Mouse (Mus musculus): ENCODE measurements around the gene Lin7a. TPM values are rescaled to one million over a fixed set of nuclear protein-coding genes. Genes with fewer than 3 reads are reported as not detected.

Gene Lin7a
- polyA plus RNA-seq, 1 experiment from 2014 or later = 2.0 TPM

DNA sequence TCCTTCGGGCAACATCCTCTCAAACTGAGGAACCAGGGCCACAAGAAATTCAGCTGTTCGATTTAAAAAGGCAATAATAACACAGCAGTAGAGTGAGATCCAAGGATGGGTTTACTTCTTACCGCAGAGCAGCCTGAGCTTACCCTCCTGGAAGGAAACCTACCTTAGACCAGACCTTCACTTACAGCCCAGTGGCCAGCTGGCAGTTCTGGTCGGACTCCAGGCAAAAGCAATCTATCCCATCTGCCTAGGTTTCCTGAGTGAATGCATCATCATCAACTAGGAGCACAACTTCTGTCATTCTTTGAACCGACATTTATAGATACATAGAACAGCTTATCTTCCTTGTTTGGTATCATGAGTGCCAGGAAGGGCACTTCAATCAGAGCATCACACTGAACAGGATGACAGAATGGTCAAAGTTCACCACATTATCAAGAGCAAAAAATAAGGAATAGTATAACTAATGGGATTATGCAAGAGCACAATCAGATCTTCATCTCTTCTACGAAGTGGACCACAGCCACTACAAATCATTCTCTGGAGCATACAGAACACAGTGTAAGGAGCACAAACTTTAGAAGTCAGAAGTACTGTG lies 87.1 kb downstream of the Lin7a start:
- no peak overlapping the region for H3K27ac ChIP-seq (ENCODE audit: low read length)
- no peaks in the 10 kb centered on the region for H3K4me1 ChIP-seq (ENCODE audit: control insufficient read depth, insufficient read depth, low read length)
- ATAC-seq (replicated peaks; ENCODE audit: extremely low read depth, insufficient read depth, low FRiP score) = no peak
- H3K9ac ChIP-seq (ENCODE audit: low read length) = no peak overlapping the region
- H3K27me3 ChIP-seq (ENCODE audit: control insufficient read depth, insufficient read depth, low read length) = no peaks in the 10 kb centered on the region
- no peaks in the 10 kb centered on the region for H3K9me3 ChIP-seq (replicated peaks; ENCODE audit: control insufficient read depth, low read length)
- no peaks in the 10 kb centered on the region for H3K36me3 ChIP-seq (ENCODE audit: control insufficient read depth, insufficient read depth)
- no peak overlapping the region for H3K4me3 ChIP-seq (ENCODE audit: low read length)
- no peak overlapping the region for H3K4me2 ChIP-seq (ENCODE audit: low read depth, low read length)
- 73% methylated on average over 6 of the region's 6 CpGs for WGBS

DNA sequence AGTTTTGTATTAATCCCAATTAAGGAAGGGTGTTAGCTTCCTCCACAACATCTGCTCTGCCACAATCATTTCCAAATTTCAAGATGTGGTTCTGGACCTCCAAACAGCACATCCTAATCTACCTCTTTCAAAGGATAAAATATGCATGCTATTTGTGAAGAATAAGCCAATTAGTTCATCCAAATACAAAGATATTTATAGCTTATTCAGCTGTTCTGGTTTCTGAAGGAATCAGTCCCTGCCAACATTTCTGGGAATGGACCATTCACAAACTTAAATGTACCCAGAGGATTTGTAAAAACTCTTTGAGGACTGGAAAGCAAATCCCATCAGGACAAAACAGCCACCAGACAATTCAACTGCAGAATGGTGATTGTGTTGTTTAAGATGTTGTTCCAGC lies 87.8 kb downstream of the Lin7a start:
- no peak overlapping the region for H3K4me3 ChIP-seq (ENCODE audit: low read length)
- no peak overlapping the region for H3K27ac ChIP-seq (ENCODE audit: low read length)
- H3K9me3 ChIP-seq (replicated peaks; ENCODE audit: control insufficient read depth, low read length) = no peaks in the 10 kb centered on the region
- H3K4me2 ChIP-seq (ENCODE audit: low read depth, low read length) = no peak overlapping the region
- no peaks in the 10 kb centered on the region for H3K27me3 ChIP-seq (ENCODE audit: control insufficient read depth, insufficient read depth, low read length)
- H3K36me3 ChIP-seq (ENCODE audit: control insufficient read depth, insufficient read depth) = no peaks in the 10 kb centered on the region
- ATAC-seq (replicated peaks; ENCODE audit: extremely low read depth, insufficient read depth, low FRiP score) = no peak
- H3K9ac ChIP-seq (ENCODE audit: low read length) = no peak overlapping the region
- no peaks in the 10 kb centered on the region for H3K4me1 ChIP-seq (ENCODE audit: control insufficient read depth, insufficient read depth, low read length)

DNA sequence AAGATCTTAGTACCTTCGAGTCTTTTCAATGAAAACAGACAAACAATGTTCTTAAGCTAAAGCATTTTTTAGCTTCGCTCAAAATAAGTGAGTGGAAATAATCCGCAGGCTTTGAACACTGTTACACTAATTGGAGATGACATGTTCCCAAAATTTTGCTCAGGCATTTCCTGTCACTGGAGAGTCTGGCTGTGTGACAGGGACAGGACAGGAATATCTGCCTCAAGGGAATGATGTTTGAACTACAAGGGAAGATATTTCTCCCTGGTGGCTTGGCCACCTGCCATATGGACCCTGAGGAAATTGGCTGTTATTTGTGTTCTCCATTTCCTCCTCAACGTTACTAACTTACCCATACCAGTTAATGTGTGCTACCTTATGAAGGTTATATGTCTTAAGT lies 90.1 kb downstream of the Lin7a start:
- WGBS = 42% methylated on average over 4 of the region's 4 CpGs
- H3K27ac ChIP-seq (ENCODE audit: low read length) = no peak overlapping the region

DNA sequence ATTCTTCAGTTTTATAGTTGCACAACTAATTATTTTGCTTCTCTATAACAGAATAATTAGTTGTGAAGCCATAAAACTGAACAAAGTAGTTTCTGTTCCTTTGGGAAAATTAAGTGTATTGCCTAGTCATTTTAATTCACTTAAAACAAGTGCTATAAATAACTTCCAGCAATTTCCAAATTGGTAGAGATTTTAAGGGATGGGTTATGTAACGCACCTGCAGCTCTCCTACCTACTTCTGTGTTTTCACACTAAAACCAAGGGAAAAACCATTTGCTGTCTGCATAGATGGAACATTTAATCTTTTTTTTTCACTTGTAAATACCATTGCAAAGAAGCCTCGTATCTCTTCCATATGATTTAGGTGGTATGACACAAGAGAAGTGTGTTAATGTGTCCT lies 90.5 kb downstream of the Lin7a start:
- no peak overlapping the region for H3K9ac ChIP-seq (ENCODE audit: low read length)
- H3K4me3 ChIP-seq (ENCODE audit: low read length) = no peak overlapping the region
- no peak overlapping the region for H3K4me2 ChIP-seq (ENCODE audit: low read depth, low read length)
- H3K36me3 ChIP-seq (ENCODE audit: control insufficient read depth, insufficient read depth) = no peaks in the 10 kb centered on the region
- WGBS = 81% methylated on average over 2 of the region's 2 CpGs
- ATAC-seq (replicated peaks; ENCODE audit: extremely low read depth, insufficient read depth, low FRiP score) = no peak
- H3K9me3 ChIP-seq (replicated peaks; ENCODE audit: control insufficient read depth, low read length) = no peaks in the 10 kb centered on the region
- H3K27ac ChIP-seq (ENCODE audit: low read length) = no peak overlapping the region
- H3K27me3 ChIP-seq (ENCODE audit: control insufficient read depth, insufficient read depth, low read length) = no peaks in the 10 kb centered on the region
- no peaks in the 10 kb centered on the region for H3K4me1 ChIP-seq (ENCODE audit: control insufficient read depth, insufficient read depth, low read length)

More for the DNA sequence above, 90.1 kb downstream of the Lin7a start:
- no peak for ATAC-seq (replicated peaks; ENCODE audit: extremely low read depth, insufficient read depth, low FRiP score)
- no peaks in the 10 kb centered on the region for H3K36me3 ChIP-seq (ENCODE audit: control insufficient read depth, insufficient read depth)
- no peaks in the 10 kb centered on the region for H3K27me3 ChIP-seq (ENCODE audit: control insufficient read depth, insufficient read depth, low read length)
- no peaks in the 10 kb centered on the region for H3K9me3 ChIP-seq (replicated peaks; ENCODE audit: control insufficient read depth, low read length)
- H3K4me3 ChIP-seq (ENCODE audit: low read length) = no peak overlapping the region
- H3K4me1 ChIP-seq (ENCODE audit: control insufficient read depth, insufficient read depth, low read length) = no peaks in the 10 kb centered on the region
- no peak overlapping the region for H3K9ac ChIP-seq (ENCODE audit: low read length)
- no peak overlapping the region for H3K4me2 ChIP-seq (ENCODE audit: low read depth, low read length)

DNA sequence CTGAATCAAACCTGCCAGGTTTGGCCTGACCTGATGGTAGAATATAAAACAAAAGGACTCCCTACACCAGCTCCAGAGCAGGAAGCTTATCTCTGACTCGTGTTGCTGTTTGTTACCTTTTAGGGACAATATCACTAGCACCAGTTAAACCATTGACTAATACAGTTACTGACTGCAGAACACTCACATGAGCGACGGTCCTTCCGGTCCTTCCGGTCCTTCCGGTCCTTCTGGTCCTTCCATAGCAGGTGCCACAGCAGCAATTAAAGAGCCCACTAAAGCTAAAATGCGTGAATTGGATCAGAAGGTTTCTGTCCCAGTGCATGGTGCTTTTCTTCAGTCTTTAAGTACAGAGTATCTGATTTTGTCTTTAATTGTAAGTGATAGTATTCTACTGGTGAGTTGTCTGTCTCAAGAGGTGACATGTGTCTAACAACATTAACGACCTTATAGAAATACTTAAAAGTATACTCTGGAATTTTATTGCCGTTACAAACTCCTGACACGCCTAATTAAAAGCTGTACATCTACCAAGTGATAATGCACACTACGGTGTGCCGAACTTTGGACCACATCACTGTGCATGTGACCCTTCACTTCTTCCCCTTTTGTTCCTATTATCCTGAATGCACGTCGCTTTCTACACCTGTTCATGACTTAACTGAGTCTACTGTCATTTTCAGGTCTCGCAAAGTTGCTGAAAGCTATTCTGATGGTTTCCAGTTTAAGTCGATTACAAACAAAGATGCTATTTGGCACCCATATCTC lies 91.7 kb downstream of the Lin7a start:
- ATAC-seq (replicated peaks; ENCODE audit: extremely low read depth, insufficient read depth, low FRiP score) = no peak
- Histone ChIP-seq H3K4me3 (ENCODE audit: low read length) (no peak overlapping the region), H3K9ac (ENCODE audit: low read length) (no peak overlapping the region), H3K9me3 (replicated peaks; ENCODE audit: control insufficient read depth, low read length) (no peaks in the 10 kb centered on the region), H3K27ac (ENCODE audit: low read length) (no peak overlapping the region), H3K27me3 (ENCODE audit: control insufficient read depth, insufficient read depth, low read length) (no peaks in the 10 kb centered on the region), H3K36me3 (ENCODE audit: control insufficient read depth, insufficient read depth) (no peaks in the 10 kb centered on the region), H3K4me1 (ENCODE audit: control insufficient read depth, insufficient read depth, low read length) (no peaks in the 10 kb centered on the region), H3K4me2 (ENCODE audit: low read depth, low read length) (no peak overlapping the region)
- WGBS = 81% methylated on average over 16 of the region's 16 CpGs

DNA sequence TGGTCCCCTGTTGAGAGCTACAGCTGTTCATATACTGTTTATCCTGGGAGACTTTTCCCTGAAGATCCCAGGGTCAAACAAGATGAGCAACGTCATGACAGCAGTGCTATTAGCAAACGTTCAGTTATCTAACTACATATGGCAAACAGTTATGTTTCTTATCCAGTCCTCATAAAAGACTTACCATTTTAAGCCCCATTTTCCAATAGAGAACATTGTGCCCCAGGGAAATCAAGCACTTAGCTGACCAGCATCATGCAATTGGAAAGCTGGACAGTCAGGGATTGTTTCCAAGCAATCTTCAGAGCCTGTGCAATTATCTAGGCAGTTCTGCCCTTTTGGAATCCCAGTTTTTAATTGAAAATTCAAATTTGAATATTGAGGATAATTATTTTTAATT lies 105.7 kb downstream of the Lin7a start:
- no peaks in the 10 kb centered on the region for H3K4me1 ChIP-seq (ENCODE audit: control insufficient read depth, insufficient read depth, low read length)
- no peaks in the 10 kb centered on the region for H3K9me3 ChIP-seq (replicated peaks; ENCODE audit: control insufficient read depth, low read length)
- WGBS = 38% methylated on average over 2 of the region's 2 CpGs
- no peak for ATAC-seq (replicated peaks; ENCODE audit: extremely low read depth, insufficient read depth, low FRiP score)
- no peak overlapping the region for H3K9ac ChIP-seq (ENCODE audit: low read length)
- no peak overlapping the region for H3K27ac ChIP-seq (ENCODE audit: low read length)
- no peaks in the 10 kb centered on the region for H3K27me3 ChIP-seq (ENCODE audit: control insufficient read depth, insufficient read depth, low read length)
- no peak overlapping the region for H3K4me2 ChIP-seq (ENCODE audit: low read depth, low read length)
- H3K4me3 ChIP-seq (ENCODE audit: low read length) = no peak overlapping the region
- H3K36me3 ChIP-seq (ENCODE audit: control insufficient read depth, insufficient read depth) = no peaks in the 10 kb centered on the region

DNA sequence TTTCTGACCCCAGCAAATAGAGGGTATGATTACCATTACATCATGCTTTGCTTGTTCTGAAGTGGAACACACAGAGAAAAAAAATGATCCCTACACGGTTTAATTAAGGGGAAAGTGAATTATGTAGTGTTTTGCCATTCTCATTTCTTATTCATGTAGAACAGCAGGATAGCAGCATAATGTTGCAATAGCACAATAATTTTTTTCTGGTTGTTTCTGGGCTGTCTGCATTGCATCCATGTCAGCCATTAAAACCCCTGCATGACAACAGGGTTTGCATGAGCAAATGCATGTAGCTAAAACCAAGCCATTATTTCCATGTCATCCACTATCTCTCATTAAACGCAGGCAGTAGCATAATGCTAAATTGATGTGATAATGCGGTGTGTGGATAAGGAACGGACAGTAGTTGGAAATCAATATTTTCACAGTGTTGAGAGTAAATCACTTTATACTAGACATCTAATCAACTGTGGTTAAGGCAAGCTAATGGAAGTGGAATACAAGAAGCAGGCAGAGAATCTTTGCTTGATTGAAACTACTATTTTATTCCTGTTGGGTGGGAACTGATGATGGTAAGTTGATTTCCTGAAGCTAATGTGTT lies 109.8 kb downstream of the Lin7a start:
- H3K4me1 ChIP-seq (ENCODE audit: control insufficient read depth, insufficient read depth, low read length) = no peaks in the 10 kb centered on the region
- H3K9me3 ChIP-seq (replicated peaks; ENCODE audit: control insufficient read depth, low read length) = no peaks in the 10 kb centered on the region
- no peak overlapping the region for H3K4me3 ChIP-seq (ENCODE audit: low read length)
- no peaks in the 10 kb centered on the region for H3K36me3 ChIP-seq (ENCODE audit: control insufficient read depth, insufficient read depth)
- no peak overlapping the region for H3K4me2 ChIP-seq (ENCODE audit: low read depth, low read length)
- H3K9ac ChIP-seq (ENCODE audit: low read length) = no peak overlapping the region
- no peaks in the 10 kb centered on the region for H3K27me3 ChIP-seq (ENCODE audit: control insufficient read depth, insufficient read depth, low read length)
- no peak overlapping the region for H3K27ac ChIP-seq (ENCODE audit: low read length)
- 78% methylated on average over 4 of the region's 4 CpGs for WGBS
- no peak for ATAC-seq (replicated peaks; ENCODE audit: extremely low read depth, insufficient read depth, low FRiP score)

DNA sequence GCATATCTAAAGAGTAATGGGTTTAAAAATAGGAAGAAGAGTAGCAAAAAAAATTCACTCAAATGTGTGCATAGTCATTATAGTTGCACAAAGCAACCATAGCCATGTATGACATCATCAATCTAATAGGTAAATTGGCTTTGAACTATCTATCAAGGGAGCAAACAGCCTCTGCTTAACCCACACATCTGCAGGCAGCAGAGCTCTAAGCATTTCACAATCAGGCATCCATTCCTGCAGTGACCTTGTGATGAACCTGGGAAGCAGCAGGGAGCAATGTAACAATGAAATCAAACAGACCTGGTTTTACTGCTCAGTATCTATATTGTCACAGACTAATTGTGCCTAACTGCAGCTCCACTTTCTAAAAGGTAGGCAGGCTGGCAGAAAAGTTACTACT lies 112.3 kb downstream of the Lin7a start:
- Histone ChIP-seq H3K4me2 (ENCODE audit: low read depth, low read length) (no peak overlapping the region), H3K9ac (ENCODE audit: low read length) (no peak overlapping the region), H3K27me3 (ENCODE audit: control insufficient read depth, insufficient read depth, low read length) (no peaks in the 10 kb centered on the region), H3K27ac (ENCODE audit: low read length) (no peak overlapping the region), H3K4me3 (ENCODE audit: low read length) (no peak overlapping the region), H3K9me3 (replicated peaks; ENCODE audit: control insufficient read depth, low read length) (no peaks in the 10 kb centered on the region), H3K36me3 (ENCODE audit: control insufficient read depth, insufficient read depth) (no peaks in the 10 kb centered on the region), H3K4me1 (ENCODE audit: control insufficient read depth, insufficient read depth, low read length) (no peaks in the 10 kb centered on the region)
- no peak for ATAC-seq (replicated peaks; ENCODE audit: extremely low read depth, insufficient read depth, low FRiP score)

DNA sequence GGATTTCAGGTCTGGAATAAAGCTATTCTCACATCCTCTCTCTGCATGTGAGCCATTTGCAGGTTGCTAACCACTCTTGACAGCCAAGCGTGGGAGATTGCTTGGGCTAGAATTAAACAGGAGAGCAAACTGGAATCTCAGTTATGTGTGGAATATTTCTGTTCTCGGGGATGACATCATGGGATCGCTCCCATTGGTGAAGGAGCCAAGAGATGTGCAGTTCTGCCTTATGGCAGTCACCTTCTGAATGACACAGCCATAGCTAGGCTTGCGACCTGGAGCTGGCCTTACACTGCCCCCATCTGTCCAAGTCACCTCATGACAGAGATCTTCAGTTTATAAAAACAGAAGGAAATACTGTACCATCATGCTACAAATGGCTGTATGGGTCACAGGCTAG lies 118.0 kb downstream of the Lin7a start:
- Histone ChIP-seq H3K27ac (ENCODE audit: low read length) (no peak overlapping the region), H3K4me3 (ENCODE audit: low read length) (no peak overlapping the region), H3K36me3 (ENCODE audit: control insufficient read depth, insufficient read depth) (no peaks in the 10 kb centered on the region), H3K4me2 (ENCODE audit: low read depth, low read length) (no peak overlapping the region), H3K4me1 (ENCODE audit: control insufficient read depth, insufficient read depth, low read length) (no peaks in the 10 kb centered on the region), H3K9ac (ENCODE audit: low read length) (no peak overlapping the region), H3K27me3 (ENCODE audit: control insufficient read depth, insufficient read depth, low read length) (no peaks in the 10 kb centered on the region), H3K9me3 (replicated peaks; ENCODE audit: control insufficient read depth, low read length) (no peaks in the 10 kb centered on the region)
- 28% methylated on average over 4 of the region's 4 CpGs for WGBS
- ATAC-seq (replicated peaks; ENCODE audit: extremely low read depth, insufficient read depth, low FRiP score) = peak; percentile 49; the same call in 1 of the 2 replicates
